Mouse (Mus musculus): Measurements from ENCODE around the gene Fntb. TPM values are rescaled to one million over a fixed set of nuclear protein-coding genes. Genes with fewer than 3 reads are reported as not detected.
A peak's percentile ranks its signal among the peaks of the same experiment; 100 is the strongest.

Fntb gene
- polyA plus RNA-seq, 1 experiment from 2014 or later, result 16.2 TPM

DNA sequence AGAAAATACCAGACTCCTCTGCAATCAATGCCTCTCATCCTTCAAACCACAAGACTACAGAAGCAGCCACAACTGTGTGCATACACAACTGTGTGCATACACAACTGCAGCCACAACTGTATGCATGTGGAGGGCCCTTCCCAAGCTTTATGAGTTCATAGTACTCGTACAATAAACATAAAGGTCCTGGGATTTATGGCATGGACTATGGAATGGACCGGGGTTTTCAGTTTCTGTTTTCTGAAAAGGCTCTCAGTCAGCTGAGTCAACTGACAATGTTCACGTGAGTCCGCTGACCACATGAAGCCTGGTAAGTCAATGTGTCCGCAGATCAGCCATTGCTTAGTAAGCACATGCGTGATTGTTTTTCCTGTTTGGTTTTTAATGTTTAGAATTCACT is 178.1 kb downstream of the Fntb start:
- DNase-seq, result no peak
- ATAC-seq, result no peak
- H3K27ac ChIP-seq (ENCODE audit: low read depth), result no peak overlapping the region
- H3K4me1 ChIP-seq (ENCODE audit: insufficient read depth), result peaks cover 25% of the 10 kb centered on the region
- no peak overlapping the region for H3K4me2 ChIP-seq (ENCODE audit: low read depth, low read length)
- WGBS (ENCODE audit: insufficient replicate concordance), result 80% methylated on average over 6 of the region's 6 CpGs
- H3K4me3 ChIP-seq (ENCODE audit: low read depth, low read length), result no peak overlapping the region
- H3K9ac ChIP-seq (replicated peaks), result no peak overlapping the region
- H3K27me3 ChIP-seq (ENCODE audit: insufficient read depth, low read length), result no peaks in the 10 kb centered on the region
- H3K36me3 ChIP-seq (replicated peaks; ENCODE audit: insufficient read depth, low read length), result peaks cover 85% of the 10 kb centered on the region
- TF ChIP-seq CTCF (IDR thresholded peaks at IDR 0.05; ENCODE audit: low read depth) (no peak), EP300 (IDR thresholded peaks at IDR 0.05; ENCODE audit: low read depth) (no peak)
- H3K9me3 ChIP-seq (ENCODE audit: low read length), result no peaks in the 10 kb centered on the region

DNA sequence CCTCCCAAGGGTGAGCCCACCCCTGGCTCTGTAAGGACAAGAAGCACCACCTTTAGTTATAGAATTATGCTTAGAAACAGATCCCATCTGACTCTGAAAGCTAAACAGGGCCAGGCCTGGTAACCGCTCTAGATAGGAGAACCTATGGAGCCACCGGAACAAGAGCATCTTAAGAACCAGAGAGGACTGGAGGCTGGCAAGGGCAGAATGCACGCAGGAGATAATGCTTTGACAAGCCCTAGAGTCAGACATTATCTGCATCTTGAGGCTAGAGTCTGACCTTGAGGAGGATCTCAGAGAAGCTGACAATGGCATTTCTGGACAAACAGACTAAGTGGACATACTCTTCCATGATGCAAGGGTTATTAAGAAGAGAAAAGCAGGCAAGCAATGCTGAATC is 182.1 kb downstream of the Fntb start:
- H3K27me3 ChIP-seq (ENCODE audit: insufficient read depth, low read length), result no peaks in the 10 kb centered on the region
- WGBS (ENCODE audit: insufficient replicate concordance), result 62% methylated on average over 3 of the region's 3 CpGs

DNA sequence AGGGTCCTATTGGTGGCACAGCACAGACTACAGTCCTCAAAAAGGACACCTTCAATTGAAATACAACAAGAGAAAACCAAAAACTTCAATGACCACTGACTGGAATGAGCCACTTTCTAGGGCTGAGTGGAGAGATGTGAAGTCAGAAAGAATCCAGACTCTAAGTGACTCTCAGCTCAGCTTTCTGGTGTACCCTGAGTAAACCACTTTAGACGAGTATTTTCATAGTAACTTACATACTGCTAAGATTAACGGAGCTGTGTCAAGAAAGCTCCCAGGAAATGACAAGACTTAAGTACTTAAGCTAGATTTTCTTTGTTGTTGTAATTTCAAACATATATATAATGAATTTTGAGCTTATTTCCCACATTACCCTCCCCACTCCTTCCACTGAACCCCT is 182.8 kb downstream of the Fntb start:
- Histone ChIP-seq H3K4me1 (ENCODE audit: insufficient read depth) (peaks cover 17% of the 10 kb centered on the region), H3K36me3 (replicated peaks; ENCODE audit: insufficient read depth, low read length) (peaks cover 88% of the 10 kb centered on the region), H3K27me3 (ENCODE audit: insufficient read depth, low read length) (no peaks in the 10 kb centered on the region), H3K27ac (ENCODE audit: low read depth) (0 out of 2 replicates have a peak overlapping the region, but pooled peaks have one; percentile 2), H3K9ac (replicated peaks) (no peak overlapping the region; the same call in 1 of the 2 replicates), H3K9me3 (ENCODE audit: low read length) (no peaks in the 10 kb centered on the region), H3K4me2 (ENCODE audit: low read depth, low read length) (no peak overlapping the region), H3K4me3 (ENCODE audit: low read depth, low read length) (no peak overlapping the region)
- ATAC-seq, result no peak
- 87% methylated on average over 2 of the region's 2 CpGs for WGBS (ENCODE audit: insufficient replicate concordance)
- TF ChIP-seq CTCF (IDR thresholded peaks at IDR 0.05; ENCODE audit: low read depth) (no peak), EP300 (IDR thresholded peaks at IDR 0.05; ENCODE audit: low read depth) (no peak)
- DNase-seq, result no peak

More for the DNA sequence above, 182.1 kb downstream of the Fntb start:
- no peak for DNase-seq
- no peak overlapping the region for H3K27ac ChIP-seq (ENCODE audit: low read depth)
- H3K4me2 ChIP-seq (ENCODE audit: low read depth, low read length), result no peak overlapping the region
- H3K4me1 ChIP-seq (ENCODE audit: insufficient read depth), result peaks cover 20% of the 10 kb centered on the region
- peak; percentile 20; the same call in 1 of the 2 replicates for ATAC-seq
- H3K9ac ChIP-seq (replicated peaks), result no peak overlapping the region
- TF ChIP-seq EP300 (IDR thresholded peaks at IDR 0.05; ENCODE audit: low read depth), result no peak
- no peak for TF ChIP-seq CTCF (IDR thresholded peaks at IDR 0.05; ENCODE audit: low read depth)
- peaks cover 88% of the 10 kb centered on the region for H3K36me3 ChIP-seq (replicated peaks; ENCODE audit: insufficient read depth, low read length)
- H3K9me3 ChIP-seq (ENCODE audit: low read length), result no peaks in the 10 kb centered on the region
- H3K4me3 ChIP-seq (ENCODE audit: low read depth, low read length), result no peak overlapping the region

DNA sequence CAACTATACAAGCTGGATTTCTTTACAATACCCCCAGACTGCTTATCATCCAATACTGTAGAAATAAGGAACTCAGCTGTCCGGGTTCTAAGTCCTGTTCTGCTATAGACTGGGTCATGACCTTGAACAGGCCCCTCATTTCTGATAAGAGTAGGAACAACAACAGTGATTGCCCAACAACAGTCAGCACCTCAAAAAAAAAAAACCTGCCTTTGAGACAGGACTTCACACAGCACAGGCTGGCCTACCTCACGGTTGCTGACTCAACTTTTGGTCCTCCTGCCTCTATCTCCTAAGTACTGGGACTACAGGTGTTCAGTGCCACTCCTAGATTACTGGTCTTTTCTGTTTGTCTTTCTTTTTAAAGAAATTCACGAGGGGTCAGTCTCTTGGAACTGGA is 183.4 kb downstream of the Fntb start:
- peaks cover 88% of the 10 kb centered on the region for H3K36me3 ChIP-seq (replicated peaks; ENCODE audit: insufficient read depth, low read length)
- no peaks in the 10 kb centered on the region for H3K27me3 ChIP-seq (ENCODE audit: insufficient read depth, low read length)
- no peaks in the 10 kb centered on the region for H3K9me3 ChIP-seq (ENCODE audit: low read length)
- TF ChIP-seq EP300 (IDR thresholded peaks at IDR 0.05; ENCODE audit: low read depth), result no peak
- TF ChIP-seq CTCF (IDR thresholded peaks at IDR 0.05; ENCODE audit: low read depth), result no peak
- DNase-seq (no peak), ATAC-seq (peak; percentile 71)
- H3K4me3 ChIP-seq (ENCODE audit: low read depth, low read length), result no peak overlapping the region
- no peak overlapping the region for H3K4me2 ChIP-seq (ENCODE audit: low read depth, low read length)
- 31% methylated on average over 3 of the region's 3 CpGs for WGBS (ENCODE audit: insufficient replicate concordance)
- H3K9ac ChIP-seq (replicated peaks), result no peak overlapping the region
- peaks cover 19% of the 10 kb centered on the region for H3K4me1 ChIP-seq (ENCODE audit: insufficient read depth)
- 0 out of 2 replicates have a peak overlapping the region, but pooled peaks have one; percentile 4 for H3K27ac ChIP-seq (ENCODE audit: low read depth)

DNA sequence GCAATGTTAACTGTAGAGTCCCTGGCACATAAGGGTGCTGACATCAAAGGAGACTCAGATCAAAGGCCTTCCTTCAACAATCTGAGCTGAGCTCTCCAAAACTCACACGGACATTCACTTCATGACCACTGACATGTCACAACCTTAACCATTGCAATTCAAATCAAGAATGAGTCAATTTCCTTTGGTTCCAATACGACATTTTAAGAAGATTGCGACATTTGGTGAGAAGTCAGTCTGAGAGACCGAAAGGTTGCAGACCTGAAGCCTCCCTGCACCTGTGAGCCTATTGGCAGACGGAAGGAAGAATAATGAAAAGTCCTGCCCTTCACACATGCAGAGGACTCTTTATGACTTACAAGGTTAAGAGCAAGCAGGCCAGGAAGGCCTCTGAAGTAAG is 184.9 kb downstream of the Fntb start:
- H3K36me3 ChIP-seq (replicated peaks; ENCODE audit: insufficient read depth, low read length), result peaks cover 82% of the 10 kb centered on the region
- H3K27ac ChIP-seq (ENCODE audit: low read depth), result no peak overlapping the region
- no peak overlapping the region for H3K4me2 ChIP-seq (ENCODE audit: low read depth, low read length)
- TF ChIP-seq EP300 (IDR thresholded peaks at IDR 0.05; ENCODE audit: low read depth), result no peak
- TF ChIP-seq CTCF (IDR thresholded peaks at IDR 0.05; ENCODE audit: low read depth), result no peak
- DNase-seq (no peak), ATAC-seq (no peak)
- 76% methylated on average over 5 of the region's 5 CpGs for WGBS (ENCODE audit: insufficient replicate concordance)
- no peaks in the 10 kb centered on the region for H3K9me3 ChIP-seq (ENCODE audit: low read length)
- H3K4me3 ChIP-seq (ENCODE audit: low read depth, low read length), result no peak overlapping the region
- H3K9ac ChIP-seq (replicated peaks), result no peak overlapping the region
- no peaks in the 10 kb centered on the region for H3K27me3 ChIP-seq (ENCODE audit: insufficient read depth, low read length)
- peaks cover 28% of the 10 kb centered on the region for H3K4me1 ChIP-seq (ENCODE audit: insufficient read depth)

DNA sequence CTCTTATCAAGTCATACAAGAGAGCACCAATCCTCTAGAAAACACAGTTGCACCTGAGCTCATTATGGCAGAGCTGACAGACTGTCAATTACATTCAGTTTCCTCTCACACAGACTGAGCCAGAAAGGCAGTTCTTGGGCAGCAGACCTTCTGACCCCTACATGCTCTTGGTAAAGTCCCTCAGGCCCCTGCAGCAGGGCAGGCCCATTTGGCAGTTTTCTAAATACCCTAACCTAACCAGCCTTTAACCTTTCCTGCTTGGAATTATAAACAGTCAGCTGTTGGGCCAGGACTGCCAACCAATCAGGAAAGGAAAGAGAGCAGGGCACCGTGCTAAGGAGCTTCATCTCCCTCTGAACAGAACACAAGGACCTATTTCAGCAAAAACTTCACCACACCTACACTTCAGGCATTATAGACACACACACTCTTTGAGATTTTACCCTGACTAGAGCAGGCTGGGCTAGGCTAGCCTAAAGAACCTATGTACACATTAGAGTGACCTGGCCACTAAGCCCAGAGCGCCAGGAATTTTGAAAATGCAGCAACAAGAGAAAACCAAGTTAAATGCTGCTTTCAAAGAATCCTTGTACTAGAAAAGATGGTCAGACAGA is 188.5 kb downstream of the Fntb start:
- ATAC-seq (no peak), DNase-seq (no peak)
- no peak overlapping the region for H3K27ac ChIP-seq (ENCODE audit: low read depth)
- peaks cover 69% of the 10 kb centered on the region for H3K36me3 ChIP-seq (replicated peaks; ENCODE audit: insufficient read depth, low read length)
- H3K9me3 ChIP-seq (ENCODE audit: low read length), result no peaks in the 10 kb centered on the region
- no peak overlapping the region for H3K4me2 ChIP-seq (ENCODE audit: low read depth, low read length)
- no peak overlapping the region for H3K4me3 ChIP-seq (ENCODE audit: low read depth, low read length)
- peaks cover 32% of the 10 kb centered on the region for H3K4me1 ChIP-seq (ENCODE audit: insufficient read depth)
- no peak for TF ChIP-seq CTCF (IDR thresholded peaks at IDR 0.05; ENCODE audit: low read depth)
- no peak for TF ChIP-seq EP300 (IDR thresholded peaks at IDR 0.05; ENCODE audit: low read depth)
- 84% methylated on average over 2 of the region's 2 CpGs for WGBS (ENCODE audit: insufficient replicate concordance)
- no peaks in the 10 kb centered on the region for H3K27me3 ChIP-seq (ENCODE audit: insufficient read depth, low read length)
- no peak overlapping the region for H3K9ac ChIP-seq (replicated peaks)

Measured in liver, postnatal 0 days (tissue).